Mouse (Mus musculus): ENCODE data around the gene Tgfb1.

DNA sequence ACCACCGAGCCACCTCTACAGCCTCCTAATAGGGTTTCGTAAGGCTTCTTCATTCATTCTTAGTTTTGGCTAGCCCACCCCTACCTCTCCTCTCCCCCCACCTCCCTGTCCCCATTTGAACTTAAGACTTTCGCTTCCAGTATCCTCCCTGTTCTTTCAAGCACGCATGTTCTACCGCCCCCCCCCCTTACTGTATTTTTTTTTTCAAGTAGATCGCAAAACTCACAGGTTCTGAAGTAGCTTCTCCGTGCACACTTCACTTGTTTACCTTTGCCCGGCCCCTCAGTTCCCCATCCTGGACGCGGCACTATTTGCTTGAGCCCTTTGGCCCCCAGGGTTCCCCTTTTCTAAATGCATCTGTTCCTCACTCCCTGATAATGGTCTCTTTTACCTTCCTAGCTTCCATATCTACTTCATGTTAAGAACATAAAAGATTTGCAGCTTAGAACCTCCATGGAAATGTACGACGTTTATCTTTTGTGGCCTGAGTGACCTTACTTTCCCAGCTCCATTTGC is 34.5 kb upstream of the Tgfb1 start:
- TF ChIP-seq CTCF (IDR thresholded peaks at IDR 0.05; ENCODE audit: low read depth): no peak
- TF ChIP-seq EP300 (IDR thresholded peaks at IDR 0.05; ENCODE audit: low read depth): no peak
